ENCODE assay signal across 21 mouse cellular contexts in genomic region chr10:89424800-89425393, GRCm38 (mm10). TPM values are rescaled to one million over a fixed set of nuclear protein-coding genes. Genes with fewer than 3 reads are reported as not detected.
DNase-seq lines count a peak whose midpoint lies in the region; ATAC-seq and TF ChIP-seq lines count a peak whose summit lies in the region.
"Had no signal": no experiment of that assay in that cellular context is flagged by ENCODE, and none has a peak within 500 bp of the region (broad histone marks: within the 10 kb centered on the region; RNA-seq: fewer than 3 reads in every experiment).

No protein-coding gene starts in this region.

- peaks cover 2% of the 10 kb centered on the region; the same call in 1 of the 2 replicates for H3K4me1 ChIP-seq in small intestine, adult 2 months (ENCODE audit: control insufficient read depth, insufficient read depth, insufficient read length, low read length)
- H3K4me1 ChIP-seq in liver, postnatal 0 days (ENCODE audit: insufficient read depth), result no peaks in the 10 kb centered on the region
- no peaks in the 10 kb centered on the region for H3K4me1 ChIP-seq in hindbrain, embryonic 11.5 days (replicated peaks; ENCODE audit: control insufficient read depth, insufficient read depth, low read length)
- H3K4me1 ChIP-seq: embryonic facial prominence, embryonic 15.5 days; hindbrain, embryonic 10.5 days; limb, embryonic 10.5 days had no signal

- peaks cover 37% of the 10 kb centered on the region for H3K36me3 ChIP-seq in small intestine, adult 2 months (ENCODE audit: control insufficient read depth, insufficient read depth, low read length)
- peaks cover 68% of the 10 kb centered on the region for H3K36me3 ChIP-seq in liver, postnatal 0 days (replicated peaks; ENCODE audit: insufficient read depth, low read length)
- no peaks in the 10 kb centered on the region for H3K36me3 ChIP-seq in hindbrain, embryonic 11.5 days (ENCODE audit: control insufficient read depth, insufficient read depth, low read length)

- no peak for TF ChIP-seq POLR2A in small intestine, adult 2 months (IDR thresholded peaks at IDR 0.05; ENCODE audit: low read depth, low read length)

- H3K4me2 ChIP-seq in liver, postnatal 0 days (ENCODE audit: low read depth, low read length), result no peak overlapping the region
- no peak overlapping the region for H3K4me2 ChIP-seq in hindbrain, embryonic 11.5 days (replicated peaks; ENCODE audit: low read depth, low read length)
- H3K4me2 ChIP-seq: embryonic facial prominence, embryonic 15.5 days; heart, embryonic 11.5 days; liver, embryonic 15.5 days had no signal

- no peak overlapping the region for H3K4me3 ChIP-seq in small intestine, adult 2 months (ENCODE audit: low read depth, low read length)
- H3K4me3 ChIP-seq in liver, postnatal 0 days (ENCODE audit: low read depth, low read length), result no peak overlapping the region
- no peak overlapping the region for H3K4me3 ChIP-seq in hindbrain, embryonic 11.5 days (ENCODE audit: low read depth, low read length)
- H3K4me3 ChIP-seq: embryonic facial prominence, embryonic 15.5 days; hindbrain, embryonic 10.5 days; limb, embryonic 10.5 days; liver, embryonic 15.5 days had no signal

- TF ChIP-seq EP300 in liver, postnatal 0 days (IDR thresholded peaks at IDR 0.05; ENCODE audit: low read depth), result no peak

- TF ChIP-seq CTCF in small intestine, adult 2 months (IDR thresholded peaks at IDR 0.05; ENCODE audit: extremely low read depth, insufficient read length, insufficient replicate concordance, low read depth, low read length), result no peak
- TF ChIP-seq CTCF in liver, postnatal 0 days (IDR thresholded peaks at IDR 0.05; ENCODE audit: low read depth), result no peak

- H3K27ac ChIP-seq in small intestine, adult 2 months (ENCODE audit: insufficient read depth, low read depth, low read length), result peak overlapping the region; percentile 66
- no peak overlapping the region for H3K27ac ChIP-seq in liver, postnatal 0 days (ENCODE audit: low read depth)
- no peak overlapping the region for H3K27ac ChIP-seq in hindbrain, embryonic 11.5 days (ENCODE audit: low read depth, low read length)
- H3K27ac ChIP-seq: embryonic facial prominence, embryonic 15.5 days; hindbrain, embryonic 10.5 days; hindbrain, postnatal 0 days; limb, embryonic 10.5 days; macrophage had no signal

- peak; percentile 74 for DNase-seq in testis, postnatal 14 days (ENCODE audit: low spot score)
- no peak for DNase-seq in testis, postnatal 10 days (ENCODE audit: low spot score)
- DNase-seq in thymus, postnatal 10 days (ENCODE audit: low spot score in 2 of 2), result peak; percentile 31 to 34
- no peak for DNase-seq in adrenal gland, adult 8-10 months
- DNase-seq in liver, postnatal 0 days, result no peak
- DNase-seq in hindbrain, embryonic 11.5 days (ENCODE audit: low spot score), result no peak
- DNase-seq: adrenal gland, postnatal 14 days; cerebellum, adult 8-10 months; kidney, adult 11 months; layer of hippocampus, adult 9-11 months; liver; right cerebral cortex, adult 18-20 months had no signal

- H3K27me3 ChIP-seq in small intestine, adult 2 months (ENCODE audit: control insufficient read depth, insufficient read depth, low read length), result no peaks in the 10 kb centered on the region
- no peaks in the 10 kb centered on the region for H3K27me3 ChIP-seq in liver, postnatal 0 days (ENCODE audit: insufficient read depth, low read length)
- H3K27me3 ChIP-seq in hindbrain, embryonic 11.5 days (ENCODE audit: control insufficient read depth, insufficient read depth, low read length), result no peaks in the 10 kb centered on the region
- H3K27me3 ChIP-seq: embryonic facial prominence, embryonic 15.5 days; liver, embryonic 15.5 days had no signal

- no peak overlapping the region for H3K9ac ChIP-seq in liver, postnatal 0 days (replicated peaks)
- H3K9ac ChIP-seq in hindbrain, embryonic 11.5 days (ENCODE audit: low read depth, low read length), result no peak overlapping the region
- H3K9ac ChIP-seq: embryonic facial prominence, embryonic 15.5 days; liver, embryonic 15.5 days had no signal

- no peak for ATAC-seq in liver, postnatal 0 days
- ATAC-seq in hindbrain, embryonic 11.5 days (ENCODE audit: low FRiP score), result no peak
- ATAC-seq: forebrain, embryonic 14.5 days; hindbrain, postnatal 0 days had no signal

- WGBS in small intestine, adult 2 months, result 73% methylated on average over 11 of the region's 11 CpGs
- 83% methylated on average over 11 of the region's 11 CpGs for WGBS in liver, postnatal 0 days (ENCODE audit: insufficient replicate concordance)
- 89% methylated on average over 11 of the region's 11 CpGs for WGBS in hindbrain, embryonic 11.5 days

- no peaks in the 10 kb centered on the region for H3K9me3 ChIP-seq in liver, postnatal 0 days (ENCODE audit: low read length)
- H3K9me3 ChIP-seq in hindbrain, embryonic 11.5 days (ENCODE audit: control insufficient read depth, low read length), result no peaks in the 10 kb centered on the region
- H3K9me3 ChIP-seq: embryonic facial prominence, embryonic 15.5 days; hindbrain, embryonic 10.5 days; limb, embryonic 10.5 days; liver, embryonic 15.5 days had no signal

RNA-seq across cellular contexts. Expression of gene Gas2l3, which starts 18.9 kb away (rescaled TPM):
- 0.19 and 1.9 TPM in 2 replicates for polyA plus RNA-seq in small intestine, adult 2 months (2012; rRNA removed)
- total RNA-seq in adrenal gland, adult 8-10 months (2022), result 10 to 100 TPM in 2 of 4 experiments, 1 to 10 TPM in 2; 3.5 to 10.9 (median 8.8) TPM
- 2.8 and 2.9 TPM in 2 replicates for polyA plus RNA-seq in liver, postnatal 0 days (2015; fragmentation: Nextera tagmentation; extraction: Ambion mirVana)
- polyA plus RNA-seq in hindbrain, embryonic 11.5 days (2014; fragmentation: Nextera tagmentation; extraction: Ambion mirVana), result 9.3 and 10.3 TPM in 2 replicates

Comparison
In these comparisons a context has a peak if more than half of its experiments do, and no peak if none do; other contexts are left out.
1. DNase-seq: peak in testis, postnatal 14 days (single experiment) and thymus, postnatal 10 days (2 of 2); none in testis, postnatal 10 days (single experiment), adrenal gland, adult 8-10 months (single experiment), liver, postnatal 0 days (single experiment) and hindbrain, embryonic 11.5 days (single experiment).